Mouse (Mus musculus): ENCODE measurements at regions not wholly inside any gene's neighbourhood (a gene's known extent, or its start where the extent isn't known, plus 50 kb on each side); places are given as distances from the start of the nearest gene placed in this dataset.

GRCm38 (mm10) chr17:80824826-80825517, 96.7 kb upstream of the Map4k3 start:
- TF ChIP-seq CTCF (IDR thresholded peaks at IDR 0.05; ENCODE audit: low read depth, low read length) = no peak
- no peak for TF ChIP-seq POLR2A (IDR thresholded peaks at IDR 0.05; ENCODE audit: extremely low read depth, insufficient read depth, low read length)

All from liver, adult 2 months (tissue).